17 mouse cellular contexts compared by ENCODE assay signal in genomic region chr11:52744593-52745450, GRCm38 (mm10). TPM values are rescaled to one million over a fixed set of nuclear protein-coding genes. Genes with fewer than 3 reads are reported as not detected.
A peak's percentile ranks its signal among the peaks of the same experiment; 100 is the strongest.
DNase-seq lines count a peak whose midpoint lies in the region; ATAC-seq and TF ChIP-seq lines count a peak whose summit lies in the region.
"Had no signal": no experiment of that assay in that cellular context is flagged by ENCODE, and none has a peak within 500 bp of the region (broad histone marks: within the 10 kb centered on the region; RNA-seq: fewer than 3 reads in every experiment).

No protein-coding gene starts in this region.

- TF ChIP-seq EP300 in heart, adult 2 months (IDR thresholded peaks at IDR 0.05; ENCODE audit: insufficient read depth, low read depth, low read length) = no peak

- peaks cover 3% of the 10 kb centered on the region; the same call in 1 of the 2 replicates for H3K4me1 ChIP-seq in heart, adult 2 months (ENCODE audit: control insufficient read depth, insufficient read depth, low read length)
- peaks cover 11% of the 10 kb centered on the region for H3K4me1 ChIP-seq in heart, embryonic 16.5 days (ENCODE audit: control insufficient read depth, insufficient read depth, low read length)
- H3K4me1 ChIP-seq: limb, embryonic 12.5 days; liver, embryonic 13.5 days had no signal

- peak overlapping the region; percentile 21; the same call in 1 of the 2 replicates for H3K4me2 ChIP-seq in heart, embryonic 16.5 days (ENCODE audit: low read depth, low read length)
- H3K4me2 ChIP-seq: forebrain, embryonic 12.5 days; kidney, embryonic 15.5 days; limb, embryonic 12.5 days; liver, embryonic 13.5 days had no signal

- intact Hi-C loops in heart, adult 2 months (cut with DNase I) = loop anchor here (10.0 kb wide), 1 partner anchor 290 kb away; no protein-coding TSS in a partner anchor

- 30% methylated on average over 9 of the region's 9 CpGs for WGBS in heart, adult 2 months
- 16% methylated on average over 9 of the region's 9 CpGs for WGBS in heart, embryonic 16.5 days

- H3K9me3 ChIP-seq in heart, embryonic 16.5 days (replicated peaks; ENCODE audit: control insufficient read depth, low read length) = peaks cover 2% of the 10 kb centered on the region; the same call in 1 of the 2 replicates
- H3K9me3 ChIP-seq: forebrain, embryonic 12.5 days; kidney, embryonic 15.5 days; liver, embryonic 13.5 days had no signal

- no peak for TF ChIP-seq CTCF in heart, adult 2 months (IDR thresholded peaks at IDR 0.05)

- DNase-seq in heart, adult 18-20 months = peak; percentile 29 to 36
- peak in 1 of 2 experiments; percentile 14 for DNase-seq in heart, adult 2 months
- peak; percentile 3 for DNase-seq in lung, postnatal 36 days
- no peak for DNase-seq in T-cell, adult 2 months (ENCODE audit: low spot score)
- no peak for DNase-seq in cerebellum, postnatal 36 days
- DNase-seq in neural tube, embryonic 10.5 days (ENCODE audit: extremely low spot score, low spot score) = no peak
- DNase-seq: cerebellum, adult 9-11 months; gastrocnemius, postnatal 25 days; layer of hippocampus, postnatal 36 days; liver, embryonic 13.5 days had no signal

- H3K9ac ChIP-seq in heart, adult 2 months (ENCODE audit: low read depth, low read length) = no peak overlapping the region
- peak overlapping the region; percentile 35; the same call in 1 of the 2 replicates for H3K9ac ChIP-seq in heart, embryonic 16.5 days (ENCODE audit: low read length)
- H3K9ac ChIP-seq: forebrain, embryonic 12.5 days; kidney, embryonic 15.5 days; limb, embryonic 12.5 days; liver, embryonic 13.5 days had no signal

- H3K4me3 ChIP-seq in heart, adult 2 months = no peak overlapping the region
- no peak overlapping the region for H3K4me3 ChIP-seq in heart, embryonic 16.5 days (ENCODE audit: low read length)
- H3K4me3 ChIP-seq: forebrain, embryonic 12.5 days; kidney, embryonic 15.5 days; limb, embryonic 12.5 days; liver, embryonic 13.5 days had no signal

- H3K79me2 ChIP-seq in heart, adult 2 months (replicated peaks; ENCODE audit: control insufficient read depth, insufficient read depth, low read length) = no peaks in the 10 kb centered on the region

- peak overlapping the region; percentile 65 for H3K27ac ChIP-seq in heart, adult 2 months
- H3K27ac ChIP-seq in heart, embryonic 16.5 days (ENCODE audit: low read length) = peak overlapping the region; percentile 94
- H3K27ac ChIP-seq: forebrain, embryonic 12.5 days; kidney, embryonic 15.5 days; limb, embryonic 12.5 days; liver, embryonic 13.5 days had no signal

- TF ChIP-seq POLR2A in heart, adult 2 months (IDR thresholded peaks at IDR 0.05; ENCODE audit: insufficient read depth, low read depth, low read length) = no peak

- ATAC-seq in heart, embryonic 16.5 days (replicated peaks; ENCODE audit: extremely low read depth, insufficient read depth, low FRiP score) = peak; percentile 83
- ATAC-seq: midbrain, embryonic 16.5 days had no signal

- no peaks in the 10 kb centered on the region for H3K36me3 ChIP-seq in heart, adult 2 months (ENCODE audit: control insufficient read depth, insufficient read depth, low read length)
- H3K36me3 ChIP-seq in heart, embryonic 16.5 days (ENCODE audit: control insufficient read depth, insufficient read depth) = no peaks in the 10 kb centered on the region
- H3K36me3 ChIP-seq: forebrain, embryonic 12.5 days; kidney, embryonic 15.5 days; limb, embryonic 12.5 days; liver, embryonic 13.5 days had no signal

- no peaks in the 10 kb centered on the region for H3K27me3 ChIP-seq in heart, adult 2 months (ENCODE audit: control insufficient read depth, insufficient read depth, low read length)
- no peaks in the 10 kb centered on the region for H3K27me3 ChIP-seq in heart, embryonic 16.5 days (ENCODE audit: control insufficient read depth, insufficient read depth, low read length)
- H3K27me3 ChIP-seq: forebrain, embryonic 12.5 days; liver, embryonic 13.5 days had no signal

RNA-seq across cellular contexts. Expression of gene Fstl4, which starts 19.6 kb away (rescaled TPM):
- 1 to 10 TPM; 2.8 to 5.6 TPM for total RNA-seq in heart, adult 18-20 months (2021)
- total RNA-seq in heart, adult 2 months (2021) = 1 to 10 TPM; 3.0 to 4.0 TPM
- polyA plus RNA-seq in heart, adult 2 months (2012; rRNA removed) = 0.82 and 1.5 TPM in 2 replicates
- polyA plus RNA-seq in heart, embryonic 16.5 days (2015; fragmentation: Nextera tagmentation; extraction: Ambion mirVana) = 6.6 and 8.7 TPM in 2 replicates
- total RNA-seq: hematopoietic stem cell, adult 5-6 weeks; megakaryocyte, adult 5-6 weeks had no signal

Comparison
In these comparisons a context has a peak if more than half of its experiments do, and no peak if none do; other contexts are left out.
1. DNase-seq: peak in heart, adult 18-20 months (2 of 2) and lung, postnatal 36 days (single experiment); none in T-cell, adult 2 months (single experiment), cerebellum, postnatal 36 days (0 of 2) and neural tube, embryonic 10.5 days (single experiment).